ENCODE assay signal across 8 mouse cellular contexts in genomic region chr14:75130501-75131318, GRCm38 (mm10). TPM values are rescaled to one million over a fixed set of nuclear protein-coding genes. Genes with fewer than 3 reads are reported as not detected.
DNase-seq lines count a peak whose midpoint lies in the region; ATAC-seq lines count a peak whose summit lies in the region.

TSS of gene Lrrc63 (minus strand) at chr14:75130881.
TSS of gene Lcp1 (plus strand) at chr14:75131101.

- no peaks in the 10 kb centered on the region for H3K36me3 ChIP-seq in forebrain, embryonic 14.5 days (ENCODE audit: control insufficient read depth, insufficient read depth, low read length)
- no peaks in the 10 kb centered on the region for H3K36me3 ChIP-seq in neural tube, embryonic 14.5 days (ENCODE audit: control insufficient read depth, insufficient read depth, low read length)

- ATAC-seq in forebrain, embryonic 14.5 days: peak; percentile 93
- peak; percentile 92 for ATAC-seq in neural tube, embryonic 14.5 days (ENCODE audit: low read depth)

- peak within 1 kb of the TSS; percentile 72 for H3K4me2 ChIP-seq in forebrain, embryonic 14.5 days (ENCODE audit: low read length)
- peak within 1 kb of the TSS; percentile 78 for H3K4me2 ChIP-seq in neural tube, embryonic 14.5 days (ENCODE audit: low read depth, low read length)

- H3K4me3 ChIP-seq in forebrain, embryonic 14.5 days (ENCODE audit: low read depth, low read length): peak within 1 kb of the TSS; percentile 52
- peak within 1 kb of the TSS; percentile 53 for H3K4me3 ChIP-seq in neural tube, embryonic 14.5 days (ENCODE audit: low read depth, low read length)

- no peak within 1 kb of the TSS for H3K27ac ChIP-seq in forebrain, embryonic 14.5 days (ENCODE audit: low read depth, low read length)
- H3K27ac ChIP-seq in neural tube, embryonic 14.5 days (ENCODE audit: low read depth, low read length): no peak within 1 kb of the TSS

- no peaks in the 10 kb centered on the region for H3K9me3 ChIP-seq in forebrain, embryonic 14.5 days (replicated peaks; ENCODE audit: control insufficient read depth, low read length)
- no peaks in the 10 kb centered on the region for H3K9me3 ChIP-seq in neural tube, embryonic 14.5 days (ENCODE audit: control insufficient read depth, low read length)

- peak; percentile 21 to 45 for DNase-seq in CD8-positive naive resting alpha-beta T cell, adult 2 months (ENCODE audit: low read depth in 2 of 2, low spot score in 2 of 2)
- peak; percentile 73 for DNase-seq in c-Kit-positive CD71-positive TER-119-positive erythroid progenitor cells, embryonic 14.5 days (ENCODE audit: low spot score)
- peak; percentile 81 for DNase-seq in forebrain, embryonic 14.5 days (ENCODE audit: low spot score)
- peak; percentile 74 to 75 for DNase-seq in heart, postnatal 14 days
- peak; percentile 35 for DNase-seq in large intestine, adult 2 months (ENCODE audit: low read depth, low spot score)
- DNase-seq in lung, adult 18-20 months: peak; percentile 85 to 90
- peak; percentile 84 for DNase-seq in testis, postnatal 10 days (ENCODE audit: low spot score)

- no peaks in the 10 kb centered on the region for H3K27me3 ChIP-seq in forebrain, embryonic 14.5 days (replicated peaks; ENCODE audit: control insufficient read depth, insufficient read depth, low read length)
- peaks cover 2% of the 10 kb centered on the region; the same call in 1 of the 2 replicates for H3K27me3 ChIP-seq in neural tube, embryonic 14.5 days (ENCODE audit: control insufficient read depth, insufficient read depth, low read length)

- intact Hi-C loops in heart, postnatal 14 days (cut with DNase I): no loop called here

- H3K4me1 ChIP-seq in forebrain, embryonic 14.5 days (ENCODE audit: control insufficient read depth, insufficient read depth, low read length): peaks cover 8% of the 10 kb centered on the region; the same call in 1 of the 2 replicates
- 0 out of 2 replicates have a peak, but pooled peaks cover 3% of the 10 kb centered on the region for H3K4me1 ChIP-seq in neural tube, embryonic 14.5 days (ENCODE audit: control insufficient read depth, insufficient read depth, low read length)

- under 1% methylated on average over 39 of the region's 42 CpGs for WGBS in forebrain, embryonic 14.5 days
- under 1% methylated on average over 41 of the region's 42 CpGs for WGBS in large intestine, adult 2 months
- under 1% methylated on average over 41 of the region's 42 CpGs for WGBS in neural tube, embryonic 14.5 days

- peak within 1 kb of the TSS; percentile 58 for H3K9ac ChIP-seq in forebrain, embryonic 14.5 days (ENCODE audit: low read length)
- peak within 1 kb of the TSS; percentile 50 for H3K9ac ChIP-seq in neural tube, embryonic 14.5 days (replicated peaks; ENCODE audit: low read depth, low read length)

RNA-seq across cellular contexts. Expression of gene Lrrc63, which starts in this region (rescaled TPM):
- 0.09 TPM in 1 of 2 replicates, not detected in the other for polyA plus RNA-seq in forebrain, embryonic 14.5 days (2014; fragmentation: Nextera tagmentation; extraction: Ambion mirVana)
- not detected for total RNA-seq in heart, postnatal 14 days (2021)
- not detected in 2 replicates for polyA plus RNA-seq in large intestine, adult 2 months (2012; rRNA removed)
- polyA plus RNA-seq in neural tube, embryonic 14.5 days (2014; fragmentation: Nextera tagmentation; extraction: Ambion mirVana): not detected in 2 replicates

RNA-seq across cellular contexts. Expression of gene Lcp1, which starts in this region (rescaled TPM):
- polyA plus RNA-seq in forebrain, embryonic 14.5 days (2014; fragmentation: Nextera tagmentation; extraction: Ambion mirVana): 13.0 and 16.5 TPM in 2 replicates
- total RNA-seq in heart, postnatal 14 days (2021): 10 to 100 TPM; 13.5 to 17.9 TPM
- polyA plus RNA-seq in large intestine, adult 2 months (2012; rRNA removed): 18.4 and 18.5 TPM in 2 replicates
- polyA plus RNA-seq in neural tube, embryonic 14.5 days (2014; fragmentation: Nextera tagmentation; extraction: Ambion mirVana): 8.3 and 18.9 TPM in 2 replicates

Comparison
In these comparisons a context has a peak if more than half of its experiments do, and no peak if none do; other contexts are left out.
1. DNase-seq: peak in every context shown above with its lines; median percentile 88 in lung, adult 18-20 months; 84 in testis, postnatal 10 days; 81 in forebrain, embryonic 14.5 days; 74 in heart, postnatal 14 days; 73 in c-Kit-positive CD71-positive TER-119-positive erythroid progenitor cells, embryonic 14.5 days; 35 in large intestine, adult 2 months; 33 in CD8-positive naive resting alpha-beta T cell, adult 2 months.